Mouse (Mus musculus): Measurements from ENCODE around the gene Epb41l3. TPM values are rescaled to one million over a fixed set of nuclear protein-coding genes. Genes with fewer than 3 reads are reported as not detected.

The Epb41l3 gene
- polyA plus RNA-seq, 1 experiment from 2014 or later = 142 TPM

DNA sequence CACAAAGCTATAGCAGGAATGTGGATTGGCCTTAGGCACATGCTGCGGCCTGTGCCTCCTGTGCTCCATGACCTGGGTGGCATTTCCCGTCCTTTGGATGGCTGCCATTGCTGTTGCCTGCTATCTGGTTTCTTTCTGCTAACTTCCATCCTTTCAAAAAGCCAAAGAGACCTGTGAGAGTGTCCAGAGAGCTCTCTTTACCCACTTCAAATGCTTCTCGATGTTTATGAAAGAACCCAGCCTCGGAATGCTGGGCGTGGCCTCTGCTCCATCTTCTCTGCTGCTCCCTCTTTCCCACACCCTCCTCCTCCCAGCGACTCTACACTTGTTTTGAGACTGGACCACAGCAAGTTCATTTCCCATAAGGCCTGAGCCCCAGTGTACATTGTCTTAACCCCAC lies 120.3 kb downstream of the Epb41l3 start:
- no peaks in the 10 kb centered on the region for H3K27me3 ChIP-seq (replicated peaks; ENCODE audit: control insufficient read depth, insufficient read depth, low read length)
- ATAC-seq = no peak
- 51% methylated on average over 6 of the region's 6 CpGs for WGBS
- H3K9me3 ChIP-seq (ENCODE audit: control insufficient read depth, low read length) = no peaks in the 10 kb centered on the region
- H3K4me2 ChIP-seq (ENCODE audit: low read depth, low read length) = no peak overlapping the region
- peaks cover 15% of the 10 kb centered on the region for H3K4me1 ChIP-seq (ENCODE audit: control insufficient read depth, insufficient read depth, low read length)
- H3K27ac ChIP-seq (ENCODE audit: low read length) = no peak overlapping the region
- H3K4me3 ChIP-seq (ENCODE audit: low read length) = no peak overlapping the region
- no peaks in the 10 kb centered on the region for H3K36me3 ChIP-seq (ENCODE audit: control insufficient read depth, insufficient read depth, low read length)
- no peak overlapping the region for H3K9ac ChIP-seq (ENCODE audit: low read depth, low read length)

GRCm38 (mm10) chr17:69196656-69197055 lies 121.2 kb downstream of the Epb41l3 start:
- Histone ChIP-seq H3K27me3 (replicated peaks; ENCODE audit: control insufficient read depth, insufficient read depth, low read length) (no peaks in the 10 kb centered on the region), H3K4me3 (ENCODE audit: low read length) (no peak overlapping the region), H3K4me2 (ENCODE audit: low read depth, low read length) (no peak overlapping the region), H3K9ac (ENCODE audit: low read depth, low read length) (no peak overlapping the region), H3K36me3 (ENCODE audit: control insufficient read depth, insufficient read depth, low read length) (no peaks in the 10 kb centered on the region), H3K4me1 (ENCODE audit: control insufficient read depth, insufficient read depth, low read length) (peaks cover 15% of the 10 kb centered on the region), H3K27ac (ENCODE audit: low read length) (no peak overlapping the region), H3K9me3 (ENCODE audit: control insufficient read depth, low read length) (no peaks in the 10 kb centered on the region)
- no peak for ATAC-seq
- 84% methylated on average over 10 of the region's 10 CpGs for WGBS

- Histone ChIP-seq H3K27ac (ENCODE audit: low read length) (no peak overlapping the region), H3K9me3 (ENCODE audit: control insufficient read depth, low read length) (no peaks in the 10 kb centered on the region), H3K9ac (ENCODE audit: low read depth, low read length) (no peak overlapping the region), H3K27me3 (replicated peaks; ENCODE audit: control insufficient read depth, insufficient read depth, low read length) (no peaks in the 10 kb centered on the region), H3K4me2 (ENCODE audit: low read depth, low read length) (no peak overlapping the region), H3K4me3 (ENCODE audit: low read length) (no peak overlapping the region), H3K36me3 (ENCODE audit: control insufficient read depth, insufficient read depth, low read length) (no peaks in the 10 kb centered on the region), H3K4me1 (ENCODE audit: control insufficient read depth, insufficient read depth, low read length) (peaks cover 7% of the 10 kb centered on the region)
- ATAC-seq = peak; percentile 73
- WGBS = 24% methylated on average over 1 of the region's 1 CpGs
Observed at GRCm38 (mm10) chr17:69198805-69199204, 123.3 kb downstream of the Epb41l3 start.

- H3K4me1 ChIP-seq (ENCODE audit: control insufficient read depth, insufficient read depth, low read length) = peaks cover 3% of the 10 kb centered on the region
- no peak overlapping the region for H3K4me3 ChIP-seq (ENCODE audit: low read length)
- H3K9ac ChIP-seq (ENCODE audit: low read depth, low read length) = no peak overlapping the region
- H3K27ac ChIP-seq (ENCODE audit: low read length) = no peak overlapping the region
- 90% methylated on average over 6 of the region's 6 CpGs for whole genome bisulfite sequencing
- no peak overlapping the region for H3K4me2 ChIP-seq (ENCODE audit: low read depth, low read length)
- no peak for ATAC-seq
- H3K27me3 ChIP-seq (replicated peaks; ENCODE audit: control insufficient read depth, insufficient read depth, low read length) = no peaks in the 10 kb centered on the region
- H3K36me3 ChIP-seq (ENCODE audit: control insufficient read depth, insufficient read depth, low read length) = no peaks in the 10 kb centered on the region
- no peaks in the 10 kb centered on the region for H3K9me3 ChIP-seq (ENCODE audit: control insufficient read depth, low read length)
Observed at GRCm38 (mm10) chr17:69199827-69200226, 124.3 kb downstream of the Epb41l3 start.

GRCm38 (mm10) chr17:69200936-69201335 lies 125.5 kb downstream of the Epb41l3 start:
- ATAC-seq = no peak
- Histone ChIP-seq H3K4me2 (ENCODE audit: low read depth, low read length) (no peak overlapping the region), H3K9ac (ENCODE audit: low read depth, low read length) (no peak overlapping the region), H3K4me1 (ENCODE audit: control insufficient read depth, insufficient read depth, low read length) (peaks cover 3% of the 10 kb centered on the region), H3K27ac (ENCODE audit: low read length) (no peak overlapping the region), H3K4me3 (ENCODE audit: low read length) (no peak overlapping the region), H3K36me3 (ENCODE audit: control insufficient read depth, insufficient read depth, low read length) (no peaks in the 10 kb centered on the region), H3K27me3 (replicated peaks; ENCODE audit: control insufficient read depth, insufficient read depth, low read length) (no peaks in the 10 kb centered on the region), H3K9me3 (ENCODE audit: control insufficient read depth, low read length) (no peaks in the 10 kb centered on the region)
- WGBS = 91% methylated on average over 8 of the region's 8 CpGs

- Histone ChIP-seq H3K27ac (ENCODE audit: low read length) (no peak overlapping the region), H3K27me3 (replicated peaks; ENCODE audit: control insufficient read depth, insufficient read depth, low read length) (no peaks in the 10 kb centered on the region), H3K4me2 (ENCODE audit: low read depth, low read length) (no peak overlapping the region), H3K4me3 (ENCODE audit: low read length) (no peak overlapping the region), H3K36me3 (ENCODE audit: control insufficient read depth, insufficient read depth, low read length) (peaks cover 9% of the 10 kb centered on the region), H3K9ac (ENCODE audit: low read depth, low read length) (no peak overlapping the region), H3K9me3 (ENCODE audit: control insufficient read depth, low read length) (no peaks in the 10 kb centered on the region), H3K4me1 (ENCODE audit: control insufficient read depth, insufficient read depth, low read length) (no peaks in the 10 kb centered on the region)
- peak; percentile 55 for ATAC-seq
- WGBS = 69% methylated on average over 5 of the region's 5 CpGs
Observed at GRCm38 (mm10) chr17:69205282-69205999, 130.0 kb downstream of the Epb41l3 start.

GRCm38 (mm10) chr17:69207562-69208312 lies 132.3 kb downstream of the Epb41l3 start:
- no peak overlapping the region for H3K4me3 ChIP-seq (ENCODE audit: low read length)
- WGBS = 66% methylated on average over 15 of the region's 15 CpGs
- 0 out of 2 replicates have a peak, but pooled peaks cover 3% of the 10 kb centered on the region for H3K9me3 ChIP-seq (ENCODE audit: control insufficient read depth, low read length)
- H3K4me2 ChIP-seq (ENCODE audit: low read depth, low read length) = no peak overlapping the region
- H3K27ac ChIP-seq (ENCODE audit: low read length) = no peak overlapping the region
- no peaks in the 10 kb centered on the region for H3K4me1 ChIP-seq (ENCODE audit: control insufficient read depth, insufficient read depth, low read length)
- H3K36me3 ChIP-seq (ENCODE audit: control insufficient read depth, insufficient read depth, low read length) = peaks cover 13% of the 10 kb centered on the region
- H3K9ac ChIP-seq (ENCODE audit: low read depth, low read length) = no peak overlapping the region
- H3K27me3 ChIP-seq (replicated peaks; ENCODE audit: control insufficient read depth, insufficient read depth, low read length) = no peaks in the 10 kb centered on the region
- ATAC-seq = no peak

DNA sequence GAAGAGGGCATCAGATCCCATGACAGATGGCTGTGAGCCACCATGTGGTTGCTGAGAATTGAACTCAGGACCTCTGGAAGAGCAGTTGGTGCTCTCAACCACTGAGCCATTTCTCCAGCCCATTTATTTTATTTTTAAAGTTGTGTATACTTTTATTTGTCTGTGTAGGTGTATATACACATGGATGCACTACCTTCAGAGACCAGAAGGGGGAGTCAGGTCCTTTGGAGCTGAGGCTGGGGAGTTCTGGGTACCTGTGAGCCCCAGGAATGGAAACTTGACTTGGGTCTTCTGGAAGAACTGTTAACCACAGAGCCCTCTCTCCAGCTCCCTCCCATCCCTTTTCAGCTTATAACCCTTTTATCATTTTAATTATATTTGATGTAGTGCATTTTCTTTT lies 135.6 kb downstream of the Epb41l3 start:
- no peaks in the 10 kb centered on the region for H3K27me3 ChIP-seq (replicated peaks; ENCODE audit: control insufficient read depth, insufficient read depth, low read length)
- ATAC-seq = no peak

GRCm38 (mm10) chr17:69216120-69216519 lies 140.6 kb downstream of the Epb41l3 start:
- no peak overlapping the region for H3K4me2 ChIP-seq (ENCODE audit: low read depth, low read length)
- no peak overlapping the region for H3K9ac ChIP-seq (ENCODE audit: low read depth, low read length)
- WGBS = 79% methylated on average over 3 of the region's 3 CpGs
- no peak overlapping the region for H3K4me3 ChIP-seq (ENCODE audit: low read length)
- 0 out of 2 replicates have a peak, but pooled peaks have one; percentile 33 for ATAC-seq
- H3K9me3 ChIP-seq (ENCODE audit: control insufficient read depth, low read length) = 0 out of 2 replicates have a peak, but pooled peaks cover under 1% of the 10 kb centered on the region
- no peak overlapping the region for H3K27ac ChIP-seq (ENCODE audit: low read length)
- H3K27me3 ChIP-seq (replicated peaks; ENCODE audit: control insufficient read depth, insufficient read depth, low read length) = no peaks in the 10 kb centered on the region
- peaks cover 1% of the 10 kb centered on the region; the same call in 1 of the 2 replicates for H3K36me3 ChIP-seq (ENCODE audit: control insufficient read depth, insufficient read depth, low read length)
- H3K4me1 ChIP-seq (ENCODE audit: control insufficient read depth, insufficient read depth, low read length) = no peaks in the 10 kb centered on the region

More for the DNA sequence above, 135.6 kb downstream of the Epb41l3 start:
- Histone ChIP-seq H3K4me3 (ENCODE audit: low read length) (no peak overlapping the region), H3K27ac (ENCODE audit: low read length) (no peak overlapping the region), H3K4me2 (ENCODE audit: low read depth, low read length) (no peak overlapping the region), H3K4me1 (ENCODE audit: control insufficient read depth, insufficient read depth, low read length) (no peaks in the 10 kb centered on the region), H3K36me3 (ENCODE audit: control insufficient read depth, insufficient read depth, low read length) (peaks cover 13% of the 10 kb centered on the region), H3K9ac (ENCODE audit: low read depth, low read length) (no peak overlapping the region), H3K9me3 (ENCODE audit: control insufficient read depth, low read length) (0 out of 2 replicates have a peak, but pooled peaks cover 3% of the 10 kb centered on the region)
